Mouse (Mus musculus) pancreas, adult 10 weeks (tissue): ENCODE results near the gene Shroom4. TPM values are rescaled to one million over a fixed set of nuclear protein-coding genes. Genes with fewer than 3 reads are reported as not detected.

Experiments used
- polyA plus RNA-seq: library from polyadenylated mRNA; stranded (reverse); fragments of 350-450 nt; fragmentation: Illumina TruSeq; extraction: RNeasy Lipid Tissue Mini Kit (QIAGEN cat#74804); gene quantifications from one replicate; pipeline ENCODE4 v1.2.3, GENCODE M21; 2015; ENCODE audit warnings: low read depth, low replicate concordance; ENCODE audit not compliant: insufficient read depth

The Shroom4 gene
- 2.9 TPM for polyA plus RNA-seq

GRCm38 (mm10) chrX:6399626-6400397 lies at the start of gene Shroom4:
Gene Shroom4, plus strand, starts transcription at chrX:6399854.

Other genes with a start within 250 kb of the Shroom4 start
- gene Nudt10, start 226.8 kb upstream of the Shroom4 start, polyA plus RNA-seq = not detected
- gene Bmp15, start 79.1 kb upstream of the Shroom4 start, polyA plus RNA-seq = not detected